Mouse (Mus musculus) ES-Bruce4 (cell line): ENCODE data around the gene Foxp4.

Experiments used
- CTCF ChIP-seq: IDR thresholded peaks from one replicate; pipeline ENCODE4 v1.8.1; 2011; ENCODE audit warnings: low read depth, low read length
- POLR2A ChIP-seq: IDR thresholded peaks from one replicate; pipeline ENCODE4 v1.8.1; 2011; ENCODE audit warnings: low read length; ENCODE audit not compliant: insufficient read depth

DNA sequence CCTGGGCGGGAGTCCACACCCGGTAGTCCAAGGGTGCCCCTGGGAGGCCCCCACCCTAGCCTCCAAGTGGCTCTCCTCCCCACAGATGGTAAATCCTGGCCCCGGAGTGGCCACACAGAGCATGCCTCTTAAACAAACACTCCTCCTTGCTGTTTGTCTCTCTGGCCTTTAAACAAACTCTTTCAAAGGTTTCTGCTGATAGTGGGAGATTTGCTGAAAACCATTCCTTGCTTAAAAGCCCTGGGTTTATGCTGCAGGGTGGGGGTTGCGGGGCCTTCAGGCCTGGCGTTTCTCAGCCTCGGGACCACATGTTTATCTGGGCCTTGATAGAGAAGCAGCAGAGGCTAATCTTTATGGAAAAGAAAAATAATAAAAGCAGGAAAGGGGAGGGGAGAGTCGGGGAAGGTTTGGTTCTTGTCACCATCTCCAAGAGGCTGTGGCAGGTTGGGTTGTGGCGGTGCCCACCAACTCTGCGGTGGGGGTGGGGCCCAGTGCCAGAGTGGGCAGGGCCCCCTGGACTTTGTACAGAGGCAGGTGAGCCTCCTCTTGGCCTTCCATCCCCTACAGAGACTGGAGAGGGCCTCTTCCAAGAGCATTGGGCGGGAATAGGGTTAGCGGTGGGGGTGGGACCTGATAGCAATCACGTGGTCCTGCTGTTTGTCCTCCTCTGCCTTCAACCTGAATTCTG lies 30.8 kb upstream of the Foxp4 start:
- TF ChIP-seq CTCF (no peak), POLR2A (no peak)
